Mouse (Mus musculus) lung, postnatal 0 days (tissue): ENCODE measurements around the gene Vgll4.
A peak's percentile ranks its signal among the peaks of the same experiment; 100 is the strongest.

Experiments used
- CTCF ChIP-seq: IDR thresholded peaks from 2 replicates; pipeline ENCODE4 v1.5.1; 2016; ENCODE audit warnings: antibody characterized with exemption, mild to moderate bottlenecking
- EP300 ChIP-seq: IDR thresholded peaks from 2 replicates; pipeline ENCODE4 v1.6.1; 2016; ENCODE audit warnings: antibody characterized with exemption, mild to moderate bottlenecking, control low read depth

DNA sequence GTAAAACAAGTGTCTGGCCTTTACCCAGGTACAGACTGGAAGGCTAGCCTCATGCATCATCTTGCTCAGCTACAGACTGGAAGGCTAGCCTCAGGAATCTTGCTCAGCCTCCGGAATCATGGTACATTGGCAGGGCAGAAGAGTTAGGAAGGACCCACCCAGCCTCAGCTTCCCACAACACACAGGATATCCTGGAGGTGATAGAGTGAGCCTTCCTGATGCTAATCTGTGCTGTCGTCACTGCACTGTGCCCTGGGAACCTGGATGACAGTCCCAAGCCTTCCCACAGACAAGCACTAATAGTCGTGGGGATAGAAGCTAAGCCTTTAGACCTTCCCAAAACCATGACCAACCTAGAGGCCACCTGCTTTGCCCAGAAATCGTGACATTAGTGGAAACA is 103.2 kb downstream of the Vgll4 start:
- no peak for TF ChIP-seq CTCF
- peak; percentile 94 for TF ChIP-seq EP300
